Mouse (Mus musculus) neural tube, embryonic 13.5 days (tissue): ENCODE results near the gene Tbcc. TPM values are rescaled to one million over a fixed set of nuclear protein-coding genes. Genes with fewer than 3 reads are reported as not detected.

Experiments used
- ATAC-seq: fragments of 200-750 bp; cut with Nextera tagmentation; 2 replicates; pipeline ENCODE4 v1.8.0; 2017; ENCODE audit warnings: low read depth, mild to moderate bottlenecking, moderate TSS enrichment, moderate library complexity
- H3K27ac ChIP-seq: fragments of 300-500 bp; sonication (generic); replicated peaks from 2 replicates; pipeline ENCODE4 v1.5.1; 2015; ENCODE audit warnings: moderate library complexity, mild to moderate bottlenecking, inconsistent platforms
- H3K27me3 ChIP-seq: fragments of 300-500 bp; sonication (generic); 2 replicates; pipeline ENCODE4 v1.6.1; 2015; ENCODE audit warnings: mild to moderate bottlenecking, inconsistent platforms
- H3K36me3 ChIP-seq: fragments of 300-500 bp; sonication (generic); 2 replicates; pipeline ENCODE4 v1.6.1; 2015; ENCODE audit warnings: mild to moderate bottlenecking, inconsistent platforms
- H3K4me1 ChIP-seq: fragments of 300-500 bp; sonication (generic); replicated peaks from 2 replicates; pipeline ENCODE4 v1.6.1; 2015; ENCODE audit warnings: inconsistent platforms
- H3K4me2 ChIP-seq: fragments of 300-500 bp; sonication (generic); 2 replicates; pipeline ENCODE4 v1.6.1; 2015; ENCODE audit warnings: inconsistent platforms, mild to moderate bottlenecking, moderate library complexity
- H3K4me3 ChIP-seq: fragments of 300-500 bp; sonication (generic); 2 replicates; pipeline ENCODE4 v1.5.1; 2015; ENCODE audit warnings: mild to moderate bottlenecking, inconsistent platforms
- H3K9ac ChIP-seq: fragments of 300-500 bp; sonication (generic); 2 replicates; pipeline ENCODE4 v1.6.1; 2015; ENCODE audit warnings: moderate library complexity, mild to moderate bottlenecking, inconsistent platforms
- H3K9me3 ChIP-seq: fragments of 300-500 bp; sonication (generic); 2 replicates; pipeline ENCODE4 v1.6.1; 2016; ENCODE audit warnings: inconsistent platforms
- WGBS: fragments of 180-500 bp; shearing (Covaris S2); methylation state at CpG from one replicate; pipeline ENCODE4 v1.1.7; 2015; 5-methylcytosine and 5-hydroxymethylcytosine counted together
- polyA plus RNA-seq: library from polyadenylated mRNA; unstranded; fragments of >200 nt; fragmentation: Nextera tagmentation; extraction: Ambion mirVana; gene quantifications from 2 replicates; pipeline ENCODE4 v1.2.1, GENCODE M21; 2015

Tbcc gene
- polyA plus RNA-seq, 1 experiment from 2014 or later = 75.4 TPM

GRCm38 (mm10) chr17:46920855-46921254 is 30.4 kb downstream of the Tbcc start:
- H3K9ac ChIP-seq = no peak overlapping the region
- no peak overlapping the region for H3K4me2 ChIP-seq
- H3K27ac ChIP-seq = no peak overlapping the region
- no peaks in the 10 kb centered on the region for H3K9me3 ChIP-seq
- no peaks in the 10 kb centered on the region for H3K27me3 ChIP-seq
- WGBS = 69% methylated on average over 6 of the region's 6 CpGs
- no peak overlapping the region for H3K4me3 ChIP-seq
- no peaks in the 10 kb centered on the region for H3K36me3 ChIP-seq
- no peaks in the 10 kb centered on the region for H3K4me1 ChIP-seq
- no peak for ATAC-seq

GRCm38 (mm10) chr17:46926192-46926591 is 35.7 kb downstream of the Tbcc start:
- Histone ChIP-seq H3K4me2 (no peak overlapping the region), H3K9ac (no peak overlapping the region), H3K27ac (no peak overlapping the region), H3K27me3 (no peaks in the 10 kb centered on the region), H3K4me3 (no peak overlapping the region), H3K4me1 (no peaks in the 10 kb centered on the region), H3K9me3 (no peaks in the 10 kb centered on the region), H3K36me3 (peaks cover 29% of the 10 kb centered on the region)
- no peak for ATAC-seq
- WGBS = 80% methylated on average over 6 of the region's 6 CpGs

GRCm38 (mm10) chr17:46926941-46927340 is 36.5 kb downstream of the Tbcc start:
- 62% methylated on average over 3 of the region's 3 CpGs for WGBS
- H3K4me2 ChIP-seq = no peak overlapping the region
- no peaks in the 10 kb centered on the region for H3K9me3 ChIP-seq
- H3K4me3 ChIP-seq = no peak overlapping the region
- H3K27me3 ChIP-seq = no peaks in the 10 kb centered on the region
- no peak overlapping the region for H3K27ac ChIP-seq
- no peak for ATAC-seq
- no peak overlapping the region for H3K9ac ChIP-seq
- H3K36me3 ChIP-seq = peaks cover 36% of the 10 kb centered on the region
- H3K4me1 ChIP-seq = no peaks in the 10 kb centered on the region

- no peaks in the 10 kb centered on the region for H3K27me3 ChIP-seq
- no peak overlapping the region for H3K4me3 ChIP-seq
Observed at GRCm38 (mm10) chr17:46927781-46928180, 37.3 kb downstream of the Tbcc start.

GRCm38 (mm10) chr17:46929277-46929676 is 38.8 kb downstream of the Tbcc start:
- H3K4me3 ChIP-seq = no peak overlapping the region
- ATAC-seq = no peak
- H3K9ac ChIP-seq = no peak overlapping the region
- H3K27ac ChIP-seq = no peak overlapping the region
- no peaks in the 10 kb centered on the region for H3K27me3 ChIP-seq
- H3K4me2 ChIP-seq = no peak overlapping the region
- 92% methylated on average over 12 of the region's 12 CpGs for WGBS
- no peaks in the 10 kb centered on the region for H3K4me1 ChIP-seq
- H3K9me3 ChIP-seq = no peaks in the 10 kb centered on the region
- H3K36me3 ChIP-seq = peaks cover 60% of the 10 kb centered on the region

More at GRCm38 (mm10) chr17:46927781-46928180, 37.3 kb downstream of the Tbcc start:
- Histone ChIP-seq H3K4me1 (no peaks in the 10 kb centered on the region), H3K36me3 (peaks cover 45% of the 10 kb centered on the region), H3K27ac (no peak overlapping the region), H3K4me2 (no peak overlapping the region), H3K9ac (no peak overlapping the region), H3K9me3 (no peaks in the 10 kb centered on the region)
- WGBS = 95% methylated on average over 5 of the region's 5 CpGs
- ATAC-seq = no peak

- H3K36me3 ChIP-seq = peaks cover 66% of the 10 kb centered on the region
- no peaks in the 10 kb centered on the region for H3K27me3 ChIP-seq
- H3K27ac ChIP-seq = no peak overlapping the region
- no peak overlapping the region for H3K9ac ChIP-seq
- H3K4me3 ChIP-seq = no peak overlapping the region
- no peak overlapping the region for H3K4me2 ChIP-seq
- H3K4me1 ChIP-seq = no peaks in the 10 kb centered on the region
- no peaks in the 10 kb centered on the region for H3K9me3 ChIP-seq
- WGBS = 91% methylated on average over 7 of the region's 7 CpGs
- ATAC-seq = no peak
Observed at GRCm38 (mm10) chr17:46929897-46930296, 39.4 kb downstream of the Tbcc start.

GRCm38 (mm10) chr17:46932961-46933360 is 42.5 kb downstream of the Tbcc start:
- H3K4me3 ChIP-seq = no peak overlapping the region
- no peaks in the 10 kb centered on the region for H3K27me3 ChIP-seq
- no peak overlapping the region for H3K4me2 ChIP-seq
- H3K4me1 ChIP-seq = no peaks in the 10 kb centered on the region
- H3K27ac ChIP-seq = no peak overlapping the region
- H3K9ac ChIP-seq = no peak overlapping the region
- 96% methylated on average over 5 of the region's 5 CpGs for WGBS
- H3K9me3 ChIP-seq = no peaks in the 10 kb centered on the region
- peaks cover 94% of the 10 kb centered on the region for H3K36me3 ChIP-seq
- no peak for ATAC-seq

GRCm38 (mm10) chr17:46933557-46934348 is 43.3 kb downstream of the Tbcc start:
- Histone ChIP-seq H3K4me2 (no peak overlapping the region), H3K9ac (no peak overlapping the region), H3K4me1 (no peaks in the 10 kb centered on the region), H3K27me3 (no peaks in the 10 kb centered on the region), H3K36me3 (peaks cover 94% of the 10 kb centered on the region), H3K4me3 (no peak overlapping the region), H3K9me3 (no peaks in the 10 kb centered on the region), H3K27ac (no peak overlapping the region)
- no peak for ATAC-seq
- 83% methylated on average over 19 of the region's 19 CpGs for WGBS

- WGBS = 94% methylated on average over 8 of the region's 8 CpGs
- Histone ChIP-seq H3K9me3 (no peaks in the 10 kb centered on the region), H3K36me3 (peaks cover 100% of the 10 kb centered on the region), H3K4me2 (no peak overlapping the region), H3K4me1 (no peaks in the 10 kb centered on the region), H3K27ac (no peak overlapping the region), H3K27me3 (no peaks in the 10 kb centered on the region), H3K4me3 (no peak overlapping the region), H3K9ac (no peak overlapping the region)
- no peak for ATAC-seq
Observed at GRCm38 (mm10) chr17:46940461-46940860, 50.0 kb downstream of the Tbcc start.

Other genes with a start within 250 kb of the Tbcc start
- gene Klc4, start 244.7 kb upstream of the Tbcc start, polyA plus RNA-seq = 41.8 and 45.3 TPM in 2 replicates
- gene Mrpl2, start 244.5 kb upstream of the Tbcc start, polyA plus RNA-seq = 63.2 and 70.1 TPM in 2 replicates
- gene Cul7, start 240.3 kb upstream of the Tbcc start, polyA plus RNA-seq = 40.0 and 41.7 TPM in 2 replicates
- gene Rrp36, start 216.3 kb upstream of the Tbcc start, polyA plus RNA-seq = 47.7 and 53.5 TPM in 2 replicates
- 233 and 260 TPM in 2 replicates for gene Mea1, start 211.9 kb upstream of the Tbcc start, polyA plus RNA-seq
- gene Klhdc3, start 209.8 kb upstream of the Tbcc start, polyA plus RNA-seq = 154 and 155 TPM in 2 replicates
- gene Ppp2r5d, start 185.6 kb upstream of the Tbcc start, polyA plus RNA-seq = 78.7 and 81.6 TPM in 2 replicates
- 23.2 and 24.8 TPM in 2 replicates for gene Pex6, start 179.2 kb upstream of the Tbcc start, polyA plus RNA-seq
- gene Gnmt, start 161.5 kb upstream of the Tbcc start, polyA plus RNA-seq = 1.1 and 1.8 TPM in 2 replicates
- gene Cnpy3, start 138.5 kb upstream of the Tbcc start, polyA plus RNA-seq = 60.9 and 63.4 TPM in 2 replicates
- gene Ptcra, start 127.0 kb upstream of the Tbcc start, polyA plus RNA-seq = 0.39 TPM in 1 of 2 replicates, not detected in the other
- gene 2310039H08Rik, start 118.0 kb upstream of the Tbcc start, polyA plus RNA-seq = 47.3 and 56.2 TPM in 2 replicates
- 93.4 and 108 TPM in 2 replicates for gene Rpl7l1, start 108.0 kb upstream of the Tbcc start, polyA plus RNA-seq
- gene Bicral, start 32.2 kb upstream of the Tbcc start, polyA plus RNA-seq = 6.5 and 9.4 TPM in 2 replicates
- not detected in 2 replicates for gene Prph2, start 19.8 kb downstream of the Tbcc start, polyA plus RNA-seq
- gene Ubr2, start 119.9 kb downstream of the Tbcc start, polyA plus RNA-seq = 15.5 and 17.8 TPM in 2 replicates